Mouse (Mus musculus) intestine, postnatal 0 days (tissue): ENCODE data around the gene Prickle2. TPM values are rescaled to one million over a fixed set of nuclear protein-coding genes. Genes with fewer than 3 reads are reported as not detected.

ENCODE experiments used
- ATAC-seq: fragments of 200-750 bp; cut with Nextera tagmentation; 2 replicates; pipeline ENCODE4 v1.8.0; 2017; ENCODE audit warnings: mild to moderate bottlenecking, moderate TSS enrichment, moderate library complexity
- H3K27ac ChIP-seq: fragments of 300-500 bp; sonication (generic); 2 replicates; pipeline ENCODE4 v1.5.1; 2014; ENCODE audit warnings: mild to moderate bottlenecking, low read depth, low read length, moderate library complexity
- H3K27me3 ChIP-seq: fragments of 300-500 bp; sonication (generic); replicated peaks from 2 replicates; pipeline ENCODE4 v1.6.1; 2014; ENCODE audit warnings: low read length, mixed read lengths; ENCODE audit not compliant: control insufficient read depth, insufficient read depth
- H3K36me3 ChIP-seq: fragments of 300-500 bp; sonication (generic); 2 replicates; pipeline ENCODE4 v1.6.1; 2014; ENCODE audit warnings: mild to moderate bottlenecking, moderate library complexity; ENCODE audit not compliant: control insufficient read depth, insufficient read depth
- H3K4me1 ChIP-seq: fragments of 300-500 bp; sonication (generic); replicated peaks from 2 replicates; pipeline ENCODE4 v1.6.1; 2014; ENCODE audit warnings: antibody characterized with exemption, low read length, mixed read lengths; ENCODE audit not compliant: control insufficient read depth, insufficient read depth
- H3K4me2 ChIP-seq: fragments of 300-500 bp; sonication (generic); replicated peaks from 2 replicates; pipeline ENCODE4 v1.6.1; 2014; ENCODE audit warnings: low read depth, mild to moderate bottlenecking, moderate library complexity
- H3K4me3 ChIP-seq: fragments of 300-500 bp; sonication (generic); 2 replicates; pipeline ENCODE4 v1.5.1; 2014; ENCODE audit warnings: low read depth, low read length
- H3K9ac ChIP-seq: fragments of 300-500 bp; sonication (generic); 2 replicates; pipeline ENCODE4 v1.6.1; 2014; ENCODE audit warnings: mild to moderate bottlenecking, low read depth, low read length
- H3K9me3 ChIP-seq: fragments of 300-500 bp; sonication (generic); 2 replicates; pipeline ENCODE4 v1.6.1; 2016; ENCODE audit warnings: mixed run types; ENCODE audit not compliant: control insufficient read depth
- CTCF ChIP-seq: sonication (generic); IDR thresholded peaks from 2 replicates; pipeline ENCODE4 v1.5.1; 2016; ENCODE audit warnings: low read depth, mild to moderate bottlenecking, control low read depth, antibody characterized with exemption, moderate library complexity
- WGBS: fragments of 180-500 bp; shearing (Covaris S2); extraction: QIAGEN DNeasy Blood & Tissue Kit; methylation state at CpG from one replicate; pipeline ENCODE4 v1.1.7; 2014; 5-methylcytosine and 5-hydroxymethylcytosine counted together
- polyA plus RNA-seq: library from polyadenylated mRNA; unstranded; fragments of >200 nt; fragmentation: Nextera tagmentation; extraction: Ambion mirVana; gene quantifications from 2 replicates; pipeline ENCODE4 v1.2.1, GENCODE M21; 2015

The Prickle2 gene
- polyA plus RNA-seq, 1 experiment from 2014 or later = 1.7 TPM

DNA sequence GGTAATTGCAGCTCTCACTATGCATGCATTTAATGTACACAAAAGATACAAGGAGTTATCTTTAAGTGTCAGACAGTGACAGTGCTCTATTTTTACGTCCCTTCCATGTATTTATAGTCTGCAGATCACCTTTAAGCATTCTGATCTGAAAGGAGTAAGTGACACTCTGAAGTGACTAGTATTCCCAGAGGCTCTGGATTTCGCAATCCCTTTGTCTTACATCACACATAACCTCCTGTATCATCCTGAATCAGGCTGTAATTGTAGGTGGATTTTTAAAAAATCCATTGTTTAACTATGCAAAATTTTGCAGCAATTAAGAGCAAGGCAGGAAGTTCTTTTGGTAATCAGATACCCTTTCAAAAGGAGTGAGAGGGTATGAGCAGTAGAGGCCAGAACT lies 196.2 kb downstream of the Prickle2 start:
- no peak for ATAC-seq
- H3K27ac ChIP-seq = no peak overlapping the region
- H3K27me3 ChIP-seq = no peaks in the 10 kb centered on the region
- 57% methylated on average over 2 of the region's 2 CpGs for WGBS
- no peak for TF ChIP-seq CTCF
- no peak overlapping the region for H3K9ac ChIP-seq
- H3K36me3 ChIP-seq = no peaks in the 10 kb centered on the region
- no peak overlapping the region for H3K4me3 ChIP-seq
- no peak overlapping the region for H3K4me2 ChIP-seq
- no peaks in the 10 kb centered on the region for H3K4me1 ChIP-seq
- H3K9me3 ChIP-seq = no peaks in the 10 kb centered on the region

- Histone ChIP-seq H3K27me3 (no peaks in the 10 kb centered on the region), H3K9ac (no peak overlapping the region), H3K27ac (no peak overlapping the region), H3K36me3 (no peaks in the 10 kb centered on the region), H3K4me1 (no peaks in the 10 kb centered on the region), H3K4me3 (no peak overlapping the region), H3K9me3 (no peaks in the 10 kb centered on the region), H3K4me2 (no peak overlapping the region)
- 81% methylated on average over 3 of the region's 3 CpGs for WGBS
- ATAC-seq = no peak
- TF ChIP-seq CTCF = no peak
Observed at GRCm38 (mm10) chr6:92506276-92506675, 199.7 kb downstream of the Prickle2 start.

DNA sequence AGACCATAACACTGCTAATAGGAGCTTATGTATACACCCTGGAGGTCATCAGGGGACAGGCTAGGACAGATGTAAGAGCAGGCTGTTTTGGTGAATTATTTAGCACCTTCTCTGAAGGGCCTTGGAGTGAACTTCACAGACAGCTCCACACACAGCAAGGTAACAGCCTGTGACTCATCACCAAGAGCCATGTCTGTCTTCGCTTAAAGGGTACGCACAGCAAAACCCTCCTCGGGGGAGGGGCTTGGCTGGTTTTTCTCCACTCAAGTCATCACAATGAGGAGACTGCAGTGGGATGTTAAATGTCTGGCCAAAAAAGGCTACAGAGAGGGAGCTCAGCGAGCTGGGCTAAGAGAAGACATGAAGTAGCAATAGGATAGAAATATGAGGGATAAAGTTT lies 206.5 kb downstream of the Prickle2 start:
- WGBS = 52% methylated on average over 4 of the region's 4 CpGs
- no peaks in the 10 kb centered on the region for H3K4me1 ChIP-seq
- TF ChIP-seq CTCF = no peak
- no peak for ATAC-seq
- no peak overlapping the region for H3K9ac ChIP-seq
- H3K4me3 ChIP-seq = no peak overlapping the region
- no peak overlapping the region for H3K27ac ChIP-seq
- H3K9me3 ChIP-seq = no peaks in the 10 kb centered on the region
- no peaks in the 10 kb centered on the region for H3K27me3 ChIP-seq
- H3K4me2 ChIP-seq = no peak overlapping the region
- no peaks in the 10 kb centered on the region for H3K36me3 ChIP-seq

- Histone ChIP-seq H3K27ac (no peak overlapping the region), H3K4me2 (no peak overlapping the region)
Observed at GRCm38 (mm10) chr6:92498574-92498973, 207.4 kb downstream of the Prickle2 start.

DNA sequence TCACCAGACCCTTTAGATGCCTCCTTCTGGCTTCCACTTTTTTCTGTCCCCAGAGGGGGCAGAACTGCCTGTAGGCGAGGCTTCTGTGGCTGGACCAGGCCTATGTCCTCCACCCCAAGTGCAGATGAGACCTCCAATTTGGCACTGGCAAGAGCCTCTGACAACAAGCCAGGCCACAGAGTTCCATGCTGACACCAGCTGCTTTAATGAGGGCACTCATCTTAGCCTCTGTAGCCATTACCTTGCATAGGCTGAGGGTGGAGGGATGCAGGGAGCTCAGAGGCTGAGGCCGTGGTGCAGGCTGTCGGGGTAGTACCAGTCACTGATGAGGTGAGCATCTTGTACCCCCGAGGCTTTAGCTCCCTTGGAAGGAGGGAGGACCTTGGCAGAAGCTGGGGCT lies 208.7 kb downstream of the Prickle2 start:
- no peak for TF ChIP-seq CTCF
- WGBS = 74% methylated on average over 4 of the region's 4 CpGs
- Histone ChIP-seq H3K9me3 (no peaks in the 10 kb centered on the region), H3K4me1 (no peaks in the 10 kb centered on the region), H3K9ac (no peak overlapping the region), H3K27me3 (no peaks in the 10 kb centered on the region), H3K4me3 (no peak overlapping the region), H3K36me3 (no peaks in the 10 kb centered on the region), H3K4me2 (no peak overlapping the region), H3K27ac (no peak overlapping the region)
- ATAC-seq = no peak

More at GRCm38 (mm10) chr6:92498574-92498973, 207.4 kb downstream of the Prickle2 start:
- Histone ChIP-seq H3K4me1 (no peaks in the 10 kb centered on the region), H3K9me3 (no peaks in the 10 kb centered on the region), H3K4me3 (no peak overlapping the region), H3K27me3 (no peaks in the 10 kb centered on the region), H3K36me3 (no peaks in the 10 kb centered on the region), H3K9ac (no peak overlapping the region)
- no peak for ATAC-seq
- TF ChIP-seq CTCF = no peak
- WGBS = 38% methylated on average over 6 of the region's 6 CpGs

DNA sequence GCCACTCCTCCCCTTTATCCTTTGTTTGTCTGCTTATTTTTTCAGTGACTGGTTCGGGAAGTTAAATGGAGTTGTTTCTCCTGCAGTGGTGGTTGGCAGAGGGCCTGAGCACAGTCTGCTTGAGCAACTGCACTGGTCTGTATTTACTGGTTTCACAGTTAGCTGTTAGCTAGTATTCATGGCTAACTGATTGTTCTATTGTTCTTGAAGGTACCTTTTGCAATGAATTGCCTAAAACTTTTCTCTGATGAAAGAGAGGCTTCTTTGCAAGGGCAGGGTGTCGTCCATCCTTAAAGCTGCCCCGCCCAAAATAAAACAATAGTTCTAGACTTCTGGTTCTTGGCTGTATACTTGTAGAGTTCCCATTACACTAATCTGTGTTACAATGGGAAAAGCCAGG lies 210.5 kb downstream of the Prickle2 start:
- H3K4me1 ChIP-seq = no peaks in the 10 kb centered on the region
- ATAC-seq = no peak
- H3K4me3 ChIP-seq = no peak overlapping the region
- H3K9me3 ChIP-seq = no peaks in the 10 kb centered on the region
- no peak overlapping the region for H3K9ac ChIP-seq
- no peak overlapping the region for H3K27ac ChIP-seq
- 65% methylated on average over 3 of the region's 3 CpGs for WGBS
- H3K36me3 ChIP-seq = no peaks in the 10 kb centered on the region
- H3K27me3 ChIP-seq = no peaks in the 10 kb centered on the region
- no peak overlapping the region for H3K4me2 ChIP-seq
- TF ChIP-seq CTCF = no peak

DNA sequence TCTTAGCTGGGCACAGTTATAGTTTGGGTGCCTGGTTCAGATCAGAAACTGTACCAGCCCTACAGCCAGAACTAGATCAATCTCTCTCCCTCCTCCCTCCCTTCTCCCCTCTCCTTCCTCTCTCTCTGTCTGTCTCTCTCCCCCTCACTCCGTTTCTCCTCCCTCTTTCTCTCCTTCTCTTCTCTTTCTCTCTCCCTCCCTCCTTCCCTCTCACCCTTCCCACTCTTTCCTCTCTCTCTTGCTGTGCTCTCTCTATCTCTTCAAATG lies 224.3 kb downstream of the Prickle2 start:
- TF ChIP-seq CTCF = no peak
- no peaks in the 10 kb centered on the region for H3K9me3 ChIP-seq
- H3K9ac ChIP-seq = no peak overlapping the region
- no peak for ATAC-seq
- no peak overlapping the region for H3K27ac ChIP-seq
- WGBS = 13% methylated on average over 1 of the region's 1 CpGs
- no peaks in the 10 kb centered on the region for H3K36me3 ChIP-seq
- no peaks in the 10 kb centered on the region for H3K27me3 ChIP-seq
- no peaks in the 10 kb centered on the region for H3K4me1 ChIP-seq
- H3K4me2 ChIP-seq = peak overlapping the region; percentile 58; the same call in 1 of the 2 replicates
- H3K4me3 ChIP-seq = peak overlapping the region; percentile 42; the same call in 1 of the 2 replicates
